Mouse (Mus musculus) liver, postnatal 0 days (tissue): ENCODE data around the gene Tescl.
A peak's percentile ranks its signal among the peaks of the same experiment; 100 is the strongest.

Experiments used
- CTCF ChIP-seq: sonication (generic); IDR thresholded peaks from 2 replicates; pipeline ENCODE4 v1.5.1; 2016; ENCODE audit warnings: antibody characterized with exemption, low read depth
- EP300 ChIP-seq: IDR thresholded peaks from 2 replicates; pipeline ENCODE4 v1.6.1; 2016; ENCODE audit warnings: antibody characterized with exemption, low read depth, mild to moderate bottlenecking

- peak; percentile 66 for TF ChIP-seq CTCF
- no peak for TF ChIP-seq EP300
Measured at GRCm38 (mm10) chr7:24363228-24363627, 29.5 kb upstream of the Tescl start.
